Comparison of ENCODE assay signal across 17 mouse cellular contexts in genomic region chr4:154232295-154232694, GRCm38 (mm10).
DNase-seq lines count a peak whose midpoint lies in the region; ATAC-seq and TF ChIP-seq lines count a peak whose summit lies in the region.
"Had no signal": no experiment of that assay in that cellular context is flagged by ENCODE, and none has a peak within 500 bp of the region (broad histone marks: within the 10 kb centered on the region; RNA-seq: fewer than 3 reads in every experiment).

No protein-coding gene starts in this region.

- 29% methylated on average over 4 of the region's 4 CpGs for WGBS in heart, embryonic 14.5 days
- WGBS in limb, embryonic 13.5 days = 22% methylated on average over 4 of the region's 4 CpGs

- no peaks in the 10 kb centered on the region for H3K27me3 ChIP-seq in heart, embryonic 14.5 days (ENCODE audit: control insufficient read depth, insufficient read depth, low read length)
- H3K27me3 ChIP-seq in limb, embryonic 13.5 days = no peaks in the 10 kb centered on the region
- H3K27me3 ChIP-seq: CH12.LX had no signal

- no peak overlapping the region for H3K9ac ChIP-seq in heart, embryonic 14.5 days (ENCODE audit: low read length)
- H3K9ac ChIP-seq in limb, embryonic 13.5 days = peak overlapping the region; percentile 31; the same call in 1 of the 2 replicates
- H3K9ac ChIP-seq: liver, embryonic 14.5 days had no signal

- intact Hi-C loops in gastrocnemius, adult 2 months (cut with DNase I) = no loop called here

- peak; percentile 15; the same call in 1 of the 2 replicates for ATAC-seq in heart, embryonic 14.5 days (ENCODE audit: insufficient number of reproducible peaks, insufficient read depth, low FRiP score, low read depth)
- ATAC-seq in limb, embryonic 13.5 days (ENCODE audit: low FRiP score, low read depth) = peak; percentile 75; the same call in 1 of the 2 replicates

- H3K9me3 ChIP-seq in heart, embryonic 14.5 days (ENCODE audit: control insufficient read depth, low read length) = no peaks in the 10 kb centered on the region
- H3K9me3 ChIP-seq in limb, embryonic 13.5 days = no peaks in the 10 kb centered on the region

- peaks cover 52 to 55% of the 10 kb centered on the region in 2 experiments for H3K4me1 ChIP-seq in heart, embryonic 14.5 days (ENCODE audit: control insufficient read depth in 2 of 2, insufficient read depth in 2 of 2, low read length in 2 of 2)
- peaks cover 64% of the 10 kb centered on the region for H3K4me1 ChIP-seq in limb, embryonic 13.5 days

- no peak overlapping the region for H3K4me2 ChIP-seq in heart, embryonic 14.5 days (ENCODE audit: low read length)
- no peak overlapping the region for H3K4me2 ChIP-seq in limb, embryonic 13.5 days (replicated peaks)
- H3K4me2 ChIP-seq: midbrain, embryonic 11.5 days had no signal

- H3K27ac ChIP-seq in gastrocnemius, adult 2 months = peak overlapping the region; percentile 59
- peak overlapping the region; percentile 14; a peak in 1 of 4 replicates for H3K27ac ChIP-seq in heart, embryonic 14.5 days (replicated peaks in 1 of 2; ENCODE audit: control insufficient read depth in 1 of 2, insufficient read depth in 1 of 2, low read depth in 2 of 2, low read length in 2 of 2)
- peak overlapping the region; percentile 53 for H3K27ac ChIP-seq in limb, embryonic 13.5 days
- H3K27ac ChIP-seq: liver, embryonic 14.5 days had no signal

- no peak for TF ChIP-seq CTCF in gastrocnemius, adult 2 months (IDR thresholded peaks at IDR 0.05)

- no peaks in the 10 kb centered on the region for H3K36me3 ChIP-seq in heart, embryonic 14.5 days (ENCODE audit: control insufficient read depth, insufficient read depth, low read length)
- no peaks in the 10 kb centered on the region for H3K36me3 ChIP-seq in limb, embryonic 13.5 days

- DNase-seq in gastrocnemius, adult 18-20 months (ENCODE audit: low spot score) = peak; percentile 24
- DNase-seq in gastrocnemius, postnatal 10 days = no peak
- DNase-seq in gastrocnemius, adult 2 months = peak; percentile 58
- no peak for DNase-seq in adrenal gland, postnatal 4 days (ENCODE audit: low spot score in 2 of 2)
- DNase-seq in kidney, adult 18-20 months = no peak
- DNase-seq in left cerebral cortex, adult 8-10 months (ENCODE audit: low spot score in 2 of 2) = no peak
- DNase-seq: adrenal gland, postnatal 10 days; cerebellum, adult 9-10 months; embryo, embryonic 11 days; kidney, postnatal 25 days; lung, postnatal 10 days had no signal

- H3K4me3 ChIP-seq in gastrocnemius, adult 2 months = peak overlapping the region; percentile 17
- H3K4me3 ChIP-seq in heart, embryonic 14.5 days (ENCODE audit: control insufficient read depth in 1 of 2, insufficient read depth in 1 of 2, low read depth in 1 of 2, low read length in 2 of 2) = no peak overlapping the region
- no peak overlapping the region for H3K4me3 ChIP-seq in limb, embryonic 13.5 days
- H3K4me3 ChIP-seq: myocyte had no signal

Comparison
In these comparisons a context has a peak if more than half of its experiments do, and no peak if none do; other contexts are left out.
1. DNase-seq: peak in gastrocnemius, adult 18-20 months (single experiment) and gastrocnemius, adult 2 months (single experiment); none in gastrocnemius, postnatal 10 days (single experiment), adrenal gland, postnatal 4 days (0 of 2), kidney, adult 18-20 months (single experiment) and left cerebral cortex, adult 8-10 months (0 of 2).
2. Peak in every context shown above with its lines, with median percentiles within 50 percentile points of each other: H3K27ac ChIP-seq.